Mouse (Mus musculus): ENCODE measurements around the gene Gm13289. TPM values are rescaled to one million over a fixed set of nuclear protein-coding genes. Genes with fewer than 3 reads are reported as not detected.
A peak's percentile ranks its signal among the peaks of the same experiment; 100 is the strongest.
"Not testable (repeated sequence)": the region's sequence is repeated elsewhere in the genome, so short reads cannot be mapped to it uniquely, and the experiment has no call there.

Gm13289 gene
- not detected in 2 replicates for polyA plus RNA-seq (2014; fragmentation: Nextera tagmentation; extraction: Ambion mirVana)

DNA sequence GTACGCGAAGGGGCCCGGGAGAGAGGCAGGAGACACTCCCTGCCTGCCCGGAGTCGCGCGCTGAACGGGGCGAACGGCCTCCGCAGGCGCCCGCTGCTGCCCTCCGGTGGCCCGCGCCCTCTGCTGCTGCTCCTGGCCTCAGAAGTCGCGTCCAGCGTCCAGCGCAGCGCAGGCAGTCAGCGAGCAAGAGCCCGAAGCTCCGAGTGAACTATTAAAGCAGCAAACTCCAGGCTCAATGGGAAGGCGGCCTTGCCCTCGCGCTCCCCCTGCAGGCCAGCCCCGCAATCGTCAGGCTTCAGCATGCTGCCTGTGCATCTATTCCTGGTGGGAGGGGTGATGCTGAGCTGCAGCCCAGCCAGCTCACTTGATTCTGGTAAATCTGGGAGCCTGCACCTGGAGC lies at the start of gene Gm13289:
Gene Gm13289, plus strand, starts transcription at position 301 of the 400 bp plus-strand sequence.
- not testable (repeated sequence) for H3K36me3 ChIP-seq (ENCODE audit: control insufficient read depth, insufficient read depth, low read length); H3K9me3 ChIP-seq (ENCODE audit: control insufficient read depth, low read length); H3K4me2 ChIP-seq (replicated peaks; ENCODE audit: low read depth, low read length); H3K9ac ChIP-seq (ENCODE audit: low read depth, low read length); H3K4me1 ChIP-seq (ENCODE audit: control insufficient read depth, insufficient read depth, low read length); H3K4me3 ChIP-seq (ENCODE audit: low read length); H3K27me3 ChIP-seq (ENCODE audit: control insufficient read depth, insufficient read depth, low read length); H3K27ac ChIP-seq (ENCODE audit: low read depth, low read length); ATAC-seq (ENCODE audit: low FRiP score, low TSS enrichment)
- no CpG with 5 or more reads among the region's 29 CpGs for WGBS

DNA sequence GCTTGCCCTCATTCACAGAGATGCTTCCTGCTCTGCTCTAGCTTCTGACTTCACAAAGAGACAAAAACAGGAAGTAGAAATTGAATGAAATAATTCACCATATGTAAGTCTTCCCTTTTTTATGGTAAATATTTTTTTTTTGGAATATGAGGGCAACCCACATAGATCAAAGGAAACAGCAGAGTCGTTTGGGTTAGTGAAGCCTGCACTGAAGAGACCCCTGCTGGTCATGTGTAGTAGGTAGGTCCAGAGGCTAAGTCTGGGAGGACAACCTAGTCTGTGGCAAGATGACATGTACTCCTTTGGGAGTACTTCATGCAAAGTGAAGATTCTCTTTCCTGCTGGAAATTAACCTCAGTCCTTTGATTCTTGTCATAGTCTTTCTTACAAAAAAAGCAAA lies 49.4 kb upstream of the Gm13289 start:
- no peak overlapping the region for H3K4me2 ChIP-seq (replicated peaks; ENCODE audit: low read depth, low read length)
- no peak overlapping the region for H3K4me3 ChIP-seq (ENCODE audit: low read length)
- no peaks in the 10 kb centered on the region for H3K4me1 ChIP-seq (ENCODE audit: control insufficient read depth, insufficient read depth, low read length)
- ATAC-seq (ENCODE audit: low FRiP score, low TSS enrichment) = no peak
- no peak overlapping the region for H3K27ac ChIP-seq (ENCODE audit: low read depth, low read length)
- no peaks in the 10 kb centered on the region for H3K27me3 ChIP-seq (ENCODE audit: control insufficient read depth, insufficient read depth, low read length)
- no peak overlapping the region for H3K9ac ChIP-seq (ENCODE audit: low read depth, low read length)
- H3K9me3 ChIP-seq (ENCODE audit: control insufficient read depth, low read length) = no peaks in the 10 kb centered on the region
- WGBS = 0% methylated on average over 1 of the region's 1 CpGs
- H3K36me3 ChIP-seq (ENCODE audit: control insufficient read depth, insufficient read depth, low read length) = no peaks in the 10 kb centered on the region

DNA sequence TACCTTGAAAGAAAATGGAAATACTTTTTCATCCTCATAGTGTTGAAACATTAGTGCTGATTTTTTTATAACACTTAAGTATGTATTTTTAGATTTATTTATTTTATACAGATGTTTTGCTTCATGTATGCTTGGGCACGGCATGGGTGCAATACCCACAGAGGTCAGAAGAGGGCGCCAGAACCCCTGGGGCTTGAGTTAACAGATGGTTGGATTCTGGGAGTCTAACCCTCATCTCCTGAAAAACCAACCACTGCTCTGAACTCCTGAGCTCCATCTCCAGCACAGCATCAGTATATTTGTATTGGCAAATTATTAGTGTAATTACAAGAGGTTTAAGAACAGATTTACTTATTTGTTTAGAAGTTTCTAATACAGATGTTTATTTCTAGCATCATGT lies 38.2 kb upstream of the Gm13289 start:
- WGBS = 0% methylated on average over 2 of the region's 2 CpGs
- no peak overlapping the region for H3K4me3 ChIP-seq (ENCODE audit: low read length)
- H3K9me3 ChIP-seq (ENCODE audit: control insufficient read depth, low read length) = no peaks in the 10 kb centered on the region
- no peaks in the 10 kb centered on the region for H3K4me1 ChIP-seq (ENCODE audit: control insufficient read depth, insufficient read depth, low read length)
- no peak overlapping the region for H3K27ac ChIP-seq (ENCODE audit: low read depth, low read length)
- H3K27me3 ChIP-seq (ENCODE audit: control insufficient read depth, insufficient read depth, low read length) = no peaks in the 10 kb centered on the region
- no peaks in the 10 kb centered on the region for H3K36me3 ChIP-seq (ENCODE audit: control insufficient read depth, insufficient read depth, low read length)
- ATAC-seq (ENCODE audit: low FRiP score, low TSS enrichment) = 0 out of 2 replicates have a peak, but pooled peaks have one; percentile 43
- H3K9ac ChIP-seq (ENCODE audit: low read depth, low read length) = no peak overlapping the region
- H3K4me2 ChIP-seq (replicated peaks; ENCODE audit: low read depth, low read length) = no peak overlapping the region

DNA sequence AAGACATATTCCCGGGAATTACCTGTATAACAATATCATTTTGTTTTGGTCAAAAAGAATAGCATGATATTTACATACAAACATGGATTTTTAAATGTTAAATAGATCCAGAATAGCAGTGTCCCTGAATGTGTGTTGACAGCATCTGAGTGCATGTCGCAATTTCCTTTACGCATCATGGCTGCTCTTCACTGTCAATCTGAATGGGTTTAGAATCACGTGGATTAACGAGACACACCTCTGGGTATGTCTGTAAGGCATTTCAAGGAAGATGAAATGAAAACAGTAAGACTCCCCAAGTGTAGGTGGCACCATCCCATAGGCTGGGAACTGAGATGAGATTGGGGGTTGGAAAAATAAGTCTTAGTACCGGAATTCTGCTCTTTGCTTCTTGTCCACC lies 37.7 kb upstream of the Gm13289 start:
- WGBS = 91% methylated on average over 6 of the region's 6 CpGs
- Histone ChIP-seq H3K4me1 (ENCODE audit: control insufficient read depth, insufficient read depth, low read length) (no peaks in the 10 kb centered on the region), H3K27me3 (ENCODE audit: control insufficient read depth, insufficient read depth, low read length) (no peaks in the 10 kb centered on the region), H3K4me2 (replicated peaks; ENCODE audit: low read depth, low read length) (no peak overlapping the region), H3K4me3 (ENCODE audit: low read length) (no peak overlapping the region), H3K27ac (ENCODE audit: low read depth, low read length) (no peak overlapping the region), H3K9me3 (ENCODE audit: control insufficient read depth, low read length) (no peaks in the 10 kb centered on the region), H3K9ac (ENCODE audit: low read depth, low read length) (no peak overlapping the region), H3K36me3 (ENCODE audit: control insufficient read depth, insufficient read depth, low read length) (no peaks in the 10 kb centered on the region)
- no peak for ATAC-seq (ENCODE audit: low FRiP score, low TSS enrichment)

DNA sequence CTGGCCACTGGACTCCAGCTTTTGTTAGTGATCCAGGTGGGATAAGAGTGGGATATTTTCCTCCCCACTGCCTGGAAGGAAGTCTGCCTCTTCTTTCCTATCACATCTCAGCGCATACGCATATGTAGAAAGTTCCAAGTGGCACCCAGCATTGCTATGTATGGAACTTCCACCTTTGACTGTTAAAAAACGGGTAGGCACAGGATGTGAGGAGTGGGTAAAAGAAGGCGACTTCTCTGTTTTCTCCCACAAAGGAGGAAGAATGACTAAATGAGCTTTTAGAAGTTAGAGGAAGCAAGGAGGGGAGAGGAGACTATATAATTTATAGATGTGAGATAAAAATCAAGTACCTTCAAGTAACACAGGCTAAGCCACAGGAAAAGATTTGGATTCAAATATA lies 35.3 kb upstream of the Gm13289 start:
- H3K9ac ChIP-seq (ENCODE audit: low read depth, low read length) = no peak overlapping the region
- no peaks in the 10 kb centered on the region for H3K36me3 ChIP-seq (ENCODE audit: control insufficient read depth, insufficient read depth, low read length)
- H3K4me2 ChIP-seq (replicated peaks; ENCODE audit: low read depth, low read length) = no peak overlapping the region
- no peak overlapping the region for H3K27ac ChIP-seq (ENCODE audit: low read depth, low read length)
- no peaks in the 10 kb centered on the region for H3K9me3 ChIP-seq (ENCODE audit: control insufficient read depth, low read length)
- ATAC-seq (ENCODE audit: low FRiP score, low TSS enrichment) = no peak
- H3K27me3 ChIP-seq (ENCODE audit: control insufficient read depth, insufficient read depth, low read length) = no peaks in the 10 kb centered on the region
- no peak overlapping the region for H3K4me3 ChIP-seq (ENCODE audit: low read length)
- 86% methylated on average over 4 of the region's 4 CpGs for WGBS
- no peaks in the 10 kb centered on the region for H3K4me1 ChIP-seq (ENCODE audit: control insufficient read depth, insufficient read depth, low read length)

DNA sequence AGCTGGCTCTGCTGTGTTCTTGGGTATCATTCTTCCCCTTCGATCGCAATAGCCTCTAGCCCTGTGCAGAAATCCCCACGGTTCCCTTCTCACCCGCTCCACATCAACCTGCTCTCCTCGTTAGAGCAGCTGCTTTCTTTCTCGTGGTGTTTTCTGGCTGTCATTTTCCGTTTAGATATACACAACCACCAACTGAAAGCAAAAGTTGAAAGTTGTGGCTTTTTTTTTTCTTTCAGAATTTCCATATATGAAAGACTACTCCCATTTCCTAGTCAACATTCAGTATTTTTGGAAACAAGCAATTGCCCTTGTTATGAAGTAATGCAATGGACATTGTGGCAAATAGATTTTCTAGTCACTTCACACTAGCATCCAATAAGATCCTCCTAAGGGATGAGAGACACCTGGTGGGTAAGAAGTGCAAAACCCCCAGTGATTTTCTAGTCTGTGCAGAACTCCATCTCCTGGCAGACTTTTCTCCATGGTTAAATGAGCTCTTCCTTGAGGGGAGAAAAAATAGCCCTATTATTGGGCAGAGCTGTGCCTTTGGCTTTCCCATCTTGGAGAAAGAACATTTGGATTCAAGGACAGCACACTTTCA lies 33.9 kb upstream of the Gm13289 start:
- no peak overlapping the region for H3K27ac ChIP-seq (ENCODE audit: low read depth, low read length)
- H3K36me3 ChIP-seq (ENCODE audit: control insufficient read depth, insufficient read depth, low read length) = no peaks in the 10 kb centered on the region
- no peaks in the 10 kb centered on the region for H3K9me3 ChIP-seq (ENCODE audit: control insufficient read depth, low read length)
- no peaks in the 10 kb centered on the region for H3K4me1 ChIP-seq (ENCODE audit: control insufficient read depth, insufficient read depth, low read length)
- no peak overlapping the region for H3K4me3 ChIP-seq (ENCODE audit: low read length)
- WGBS = 79% methylated on average over 7 of the region's 7 CpGs
- H3K4me2 ChIP-seq (replicated peaks; ENCODE audit: low read depth, low read length) = no peak overlapping the region
- H3K27me3 ChIP-seq (ENCODE audit: control insufficient read depth, insufficient read depth, low read length) = no peaks in the 10 kb centered on the region
- ATAC-seq (ENCODE audit: low FRiP score, low TSS enrichment) = no peak
- no peak overlapping the region for H3K9ac ChIP-seq (ENCODE audit: low read depth, low read length)

DNA sequence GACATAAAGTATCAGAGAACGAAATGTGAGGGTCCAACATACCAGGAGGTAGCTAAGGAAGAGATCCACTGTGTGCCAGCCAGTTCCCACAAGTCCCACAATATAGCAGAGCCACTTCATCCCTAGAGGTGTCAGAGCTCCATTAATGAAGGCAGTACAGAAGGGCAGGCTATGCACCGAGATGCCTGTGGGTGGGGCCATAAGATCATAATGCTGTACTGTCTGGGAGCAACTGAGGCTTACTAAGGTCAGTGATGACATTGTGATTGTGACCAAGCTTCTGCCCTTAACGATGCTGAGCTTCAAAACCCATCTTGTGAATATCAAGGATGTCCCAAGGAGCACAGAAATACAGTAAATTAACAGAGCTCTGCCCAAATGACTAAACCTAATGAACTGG lies 32.5 kb upstream of the Gm13289 start:
- 63% methylated on average over 3 of the region's 3 CpGs for WGBS
- no peaks in the 10 kb centered on the region; the same call in 1 of the 2 replicates for H3K27me3 ChIP-seq (ENCODE audit: control insufficient read depth, insufficient read depth, low read length)
- no peak for ATAC-seq (ENCODE audit: low FRiP score, low TSS enrichment)

DNA sequence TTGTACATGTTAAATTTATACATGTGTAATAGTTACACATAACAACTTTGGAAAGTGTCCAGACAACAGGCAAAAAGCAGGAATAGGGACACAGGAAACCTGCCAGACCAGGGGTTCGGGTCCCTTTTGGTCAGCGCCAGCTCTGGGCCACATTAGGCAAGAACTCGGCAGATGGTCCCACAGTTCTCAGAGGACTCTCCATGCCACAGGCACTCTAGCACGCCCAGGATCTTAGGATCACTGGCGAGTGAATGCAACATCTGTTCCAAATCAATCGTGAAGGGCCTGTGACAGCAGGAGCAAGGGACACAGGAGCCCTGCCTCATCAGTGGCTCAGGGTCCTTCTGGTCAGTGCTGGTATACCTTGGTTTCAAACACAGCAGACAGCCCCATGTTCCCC lies 26.8 kb upstream of the Gm13289 start:
- H3K9ac ChIP-seq (ENCODE audit: low read depth, low read length) = no peak overlapping the region
- H3K9me3 ChIP-seq (ENCODE audit: control insufficient read depth, low read length) = no peaks in the 10 kb centered on the region
- no peak overlapping the region for H3K27ac ChIP-seq (ENCODE audit: low read depth, low read length)
- WGBS = 48% methylated on average over 6 of the region's 6 CpGs
- ATAC-seq (ENCODE audit: low FRiP score, low TSS enrichment) = no peak
- no peak overlapping the region for H3K4me3 ChIP-seq (ENCODE audit: low read length)
- no peaks in the 10 kb centered on the region for H3K36me3 ChIP-seq (ENCODE audit: control insufficient read depth, insufficient read depth, low read length)
- H3K4me1 ChIP-seq (ENCODE audit: control insufficient read depth, insufficient read depth, low read length) = no peaks in the 10 kb centered on the region
- H3K4me2 ChIP-seq (replicated peaks; ENCODE audit: low read depth, low read length) = no peak overlapping the region
- H3K27me3 ChIP-seq (ENCODE audit: control insufficient read depth, insufficient read depth, low read length) = no peaks in the 10 kb centered on the region; the same call in 1 of the 2 replicates

More for the DNA sequence above, 32.5 kb upstream of the Gm13289 start:
- H3K4me2 ChIP-seq (replicated peaks; ENCODE audit: low read depth, low read length) = no peak overlapping the region
- no peaks in the 10 kb centered on the region for H3K4me1 ChIP-seq (ENCODE audit: control insufficient read depth, insufficient read depth, low read length)
- no peak overlapping the region for H3K9ac ChIP-seq (ENCODE audit: low read depth, low read length)
- H3K36me3 ChIP-seq (ENCODE audit: control insufficient read depth, insufficient read depth, low read length) = no peaks in the 10 kb centered on the region
- H3K9me3 ChIP-seq (ENCODE audit: control insufficient read depth, low read length) = no peaks in the 10 kb centered on the region
- no peak overlapping the region for H3K27ac ChIP-seq (ENCODE audit: low read depth, low read length)
- H3K4me3 ChIP-seq (ENCODE audit: low read length) = no peak overlapping the region

DNA sequence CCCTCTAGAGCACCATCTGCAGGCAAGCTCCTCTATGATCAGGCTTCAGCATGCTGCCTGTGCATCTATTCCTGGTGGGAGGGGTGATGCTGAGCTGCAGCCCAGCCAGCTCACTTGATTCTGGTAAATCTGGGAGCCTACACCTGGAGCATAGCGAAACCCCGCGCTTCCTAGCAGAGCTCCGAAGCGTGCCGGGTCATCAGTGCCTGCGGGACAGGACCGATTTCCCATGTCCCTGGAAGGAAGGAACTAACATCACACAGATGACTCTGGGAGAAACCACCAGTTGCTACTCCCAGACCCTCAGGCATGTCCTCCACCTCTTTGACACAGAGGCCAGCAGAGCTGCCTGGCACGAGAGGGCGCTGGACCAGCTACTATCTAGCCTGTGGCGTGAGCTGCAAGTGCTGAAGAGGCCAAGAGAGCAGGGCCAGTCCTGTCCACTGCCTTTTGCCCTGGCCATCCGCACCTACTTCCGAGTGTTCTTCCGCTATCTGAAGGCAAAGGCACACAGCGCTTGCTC lies 21.8 kb upstream of the Gm13289 start, which contains the start of gene Gm13271:
Gene Gm13271, plus strand, starts transcription at position 51 of the 523 bp plus-strand sequence.
- H3K9me3 ChIP-seq (ENCODE audit: control insufficient read depth, low read length); ATAC-seq (ENCODE audit: low FRiP score, low TSS enrichment); H3K9ac ChIP-seq (ENCODE audit: low read depth, low read length); H3K27me3 ChIP-seq (ENCODE audit: control insufficient read depth, insufficient read depth, low read length); H3K4me2 ChIP-seq (replicated peaks; ENCODE audit: low read depth, low read length); H3K4me3 ChIP-seq (ENCODE audit: low read length); H3K27ac ChIP-seq (ENCODE audit: low read depth, low read length); H3K36me3 ChIP-seq (ENCODE audit: control insufficient read depth, insufficient read depth, low read length); H3K4me1 ChIP-seq (ENCODE audit: control insufficient read depth, insufficient read depth, low read length): not testable (repeated sequence)
- WGBS = 82% methylated on average over 13 of the region's 15 CpGs

Data from kidney, embryonic 14.5 days (tissue).